Mouse (Mus musculus) E14TG2a.4 (cell line): ENCODE results near the gene D630003M21Rik.

Experiments used
- CTCF ChIP-seq: conservative IDR thresholded peaks from 2 replicates; pipeline ENCODE4 v1.5.1; 2014; ENCODE audit warnings: low read length
- NANOG ChIP-seq: IDR thresholded peaks from 2 replicates; pipeline ENCODE4 v1.6.1; 2014; ENCODE audit warnings: borderline replicate concordance, low read length, mixed read lengths
- POU5F1 ChIP-seq: IDR thresholded peaks from 2 replicates; pipeline ENCODE4 v1.6.1; 2014; ENCODE audit warnings: low read length, borderline replicate concordance

DNA sequence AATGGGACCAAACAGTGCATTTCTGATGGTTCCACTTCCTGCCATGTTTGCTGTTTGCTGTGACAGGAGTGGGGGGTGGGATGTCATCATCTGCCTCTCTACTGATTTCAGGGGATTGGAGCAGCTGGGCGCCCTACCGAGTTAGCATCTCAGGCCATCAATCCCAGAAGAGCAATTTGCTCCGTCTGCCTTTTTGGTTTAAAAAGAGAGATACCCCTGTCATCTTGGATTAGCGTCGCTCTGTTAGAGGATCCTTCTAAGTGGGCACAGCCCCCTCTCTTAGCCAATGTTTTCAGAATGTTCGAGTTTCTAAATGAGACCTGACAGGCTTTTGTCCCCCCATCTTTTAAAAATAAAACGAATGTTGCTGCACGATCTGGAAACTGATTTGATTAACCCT is 71.4 kb downstream of the D630003M21Rik start:
- TF ChIP-seq CTCF = no peak
- TF ChIP-seq NANOG = no peak
- TF ChIP-seq POU5F1 = no peak
